10 mouse cellular contexts compared by ENCODE assay signal in genomic region chrX:143518168-143518901, GRCm38 (mm10). TPM values are rescaled to one million over a fixed set of nuclear protein-coding genes. Genes with fewer than 3 reads are reported as not detected.
DNase-seq lines count a peak whose midpoint lies in the region; ATAC-seq and TF ChIP-seq lines count a peak whose summit lies in the region.
"Had no signal": no experiment of that assay in that cellular context is flagged by ENCODE, and none has a peak within 500 bp of the region (broad histone marks: within the 10 kb centered on the region; RNA-seq: fewer than 3 reads in every experiment).

Gene Pak3, plus strand, starts transcription at chrX:143518591.

- ATAC-seq in heart, embryonic 14.5 days (ENCODE audit: insufficient number of reproducible peaks, insufficient read depth, low FRiP score, low read depth): no peak
- ATAC-seq in intestine, embryonic 16.5 days: no peak
- no peak for ATAC-seq in stomach, postnatal 0 days (ENCODE audit: low FRiP score, low TSS enrichment)

- H3K4me2 ChIP-seq in heart, embryonic 14.5 days (ENCODE audit: low read length): peak within 1 kb of the TSS; percentile 68
- H3K4me2 ChIP-seq in intestine, embryonic 16.5 days (ENCODE audit: low read depth, low read length): peak within 1 kb of the TSS; percentile 50
- H3K4me2 ChIP-seq in stomach, postnatal 0 days (replicated peaks; ENCODE audit: low read depth): peak within 1 kb of the TSS; percentile 53

- no peak for TF ChIP-seq EP300 in stomach, postnatal 0 days (optimal IDR thresholded peaks at IDR 0.05)

- no peaks in the 10 kb centered on the region for H3K9me3 ChIP-seq in heart, embryonic 14.5 days (ENCODE audit: control insufficient read depth, low read length)
- no peaks in the 10 kb centered on the region for H3K9me3 ChIP-seq in intestine, embryonic 16.5 days (ENCODE audit: control insufficient read depth, low read length)
- no peaks in the 10 kb centered on the region for H3K9me3 ChIP-seq in midbrain, embryonic 10.5 days (replicated peaks)
- no peaks in the 10 kb centered on the region for H3K9me3 ChIP-seq in stomach, postnatal 0 days (ENCODE audit: control insufficient read depth, low read length)

- no peak for TF ChIP-seq CTCF in embryonic fibroblast, embryonic 13.5 days (IDR thresholded peaks at IDR 0.05; ENCODE audit: borderline replicate concordance, insufficient read depth, low read length)
- no peak for TF ChIP-seq CTCF in stomach, postnatal 0 days (IDR thresholded peaks at IDR 0.05; ENCODE audit: low read depth)

- H3K4me1 ChIP-seq in heart, embryonic 14.5 days (ENCODE audit: control insufficient read depth in 2 of 2, insufficient read depth in 2 of 2, low read length in 2 of 2): no peaks in the 10 kb centered on the region
- H3K4me1 ChIP-seq in embryonic fibroblast, embryonic 13.5 days (ENCODE audit: control insufficient read depth, insufficient read depth, low read length): no peaks in the 10 kb centered on the region
- H3K4me1 ChIP-seq in intestine, embryonic 16.5 days (ENCODE audit: control insufficient read depth, insufficient read depth, low read length): no peaks in the 10 kb centered on the region
- peaks cover 13% of the 10 kb centered on the region for H3K4me1 ChIP-seq in midbrain, embryonic 10.5 days
- H3K4me1 ChIP-seq in stomach, postnatal 0 days (replicated peaks; ENCODE audit: control insufficient read depth, insufficient read depth): no peaks in the 10 kb centered on the region

- no peak for DNase-seq in heart, adult 11 months
- DNase-seq in adrenal gland, postnatal 10 days: peak; percentile 3
- DNase-seq in midbrain, embryonic 10.5 days (ENCODE audit: low spot score): peak; percentile 39
- DNase-seq in stomach, postnatal 0 days (ENCODE audit: low spot score): peak; percentile 14
- DNase-seq in thymus, postnatal 0 days (ENCODE audit: low spot score): no peak

- H3K36me3 ChIP-seq in heart, embryonic 14.5 days (ENCODE audit: control insufficient read depth, insufficient read depth, low read length): no peaks in the 10 kb centered on the region
- H3K36me3 ChIP-seq in intestine, embryonic 16.5 days (ENCODE audit: control insufficient read depth, insufficient read depth, low read length): no peaks in the 10 kb centered on the region
- no peaks in the 10 kb centered on the region for H3K36me3 ChIP-seq in midbrain, embryonic 10.5 days
- no peaks in the 10 kb centered on the region for H3K36me3 ChIP-seq in stomach, postnatal 0 days (ENCODE audit: control insufficient read depth, insufficient read depth, low read length)

- peak; percentile 65 for TF ChIP-seq POLR2A in embryonic fibroblast, embryonic 13.5 days (IDR thresholded peaks at IDR 0.05; ENCODE audit: low read depth, low read length)

- H3K27me3 ChIP-seq in heart, embryonic 14.5 days (ENCODE audit: control insufficient read depth, insufficient read depth, low read length): no peaks in the 10 kb centered on the region
- H3K27me3 ChIP-seq in intestine, embryonic 16.5 days (replicated peaks; ENCODE audit: control insufficient read depth, insufficient read depth, low read length): peaks cover 8% of the 10 kb centered on the region
- peaks cover 96% of the 10 kb centered on the region for H3K27me3 ChIP-seq in midbrain, embryonic 10.5 days (ENCODE audit: low read depth, poor library complexity, severe bottlenecking)
- H3K27me3 ChIP-seq in stomach, postnatal 0 days (ENCODE audit: control insufficient read depth, insufficient read depth, low read length): no peaks in the 10 kb centered on the region

- no peak within 1 kb of the TSS for H3K27ac ChIP-seq in heart, embryonic 14.5 days (replicated peaks in 1 of 2; ENCODE audit: control insufficient read depth in 1 of 2, insufficient read depth in 1 of 2, low read depth in 2 of 2, low read length in 2 of 2)
- peak within 1 kb of the TSS; percentile 54 for H3K27ac ChIP-seq in embryonic fibroblast, embryonic 13.5 days (ENCODE audit: insufficient read depth, low read length)
- H3K27ac ChIP-seq in intestine, embryonic 16.5 days (ENCODE audit: low read length): no peak within 1 kb of the TSS
- H3K27ac ChIP-seq in midbrain, embryonic 10.5 days (replicated peaks): peak within 1 kb of the TSS; percentile 87
- no peak within 1 kb of the TSS for H3K27ac ChIP-seq in stomach, postnatal 0 days (replicated peaks)

- 22% methylated on average over 23 of the region's 23 CpGs for WGBS in heart, embryonic 14.5 days
- WGBS in intestine, embryonic 16.5 days: 18% methylated on average over 23 of the region's 23 CpGs
- 17% methylated on average over 23 of the region's 23 CpGs for WGBS in midbrain, embryonic 10.5 days
- 18% methylated on average over 23 of the region's 23 CpGs for WGBS in stomach, postnatal 0 days

- H3K9ac ChIP-seq in heart, embryonic 14.5 days (ENCODE audit: low read length): peak within 1 kb of the TSS; percentile 41; the same call in 1 of the 2 replicates
- H3K9ac ChIP-seq in intestine, embryonic 16.5 days (ENCODE audit: low read depth, low read length): peak within 1 kb of the TSS; percentile 29; the same call in 1 of the 2 replicates
- H3K9ac ChIP-seq in stomach, postnatal 0 days (ENCODE audit: low read length): no peak within 1 kb of the TSS

- peak within 1 kb of the TSS; percentile 37 to 44 for H3K4me3 ChIP-seq in heart, embryonic 14.5 days (ENCODE audit: control insufficient read depth in 1 of 2, insufficient read depth in 1 of 2, low read depth in 1 of 2, low read length in 2 of 2)
- peak within 1 kb of the TSS; percentile 66 for H3K4me3 ChIP-seq in embryonic fibroblast, embryonic 13.5 days (ENCODE audit: insufficient read depth, low read length)
- peak within 1 kb of the TSS; percentile 33 for H3K4me3 ChIP-seq in intestine, embryonic 16.5 days (ENCODE audit: low read length)
- peak within 1 kb of the TSS; percentile 54 for H3K4me3 ChIP-seq in midbrain, embryonic 10.5 days
- H3K4me3 ChIP-seq in stomach, postnatal 0 days (ENCODE audit: low read depth, low read length): peak within 1 kb of the TSS; percentile 28

RNA-seq across cellular contexts. Expression of gene Pak3, which starts in this region (rescaled TPM):
- 8.2 and 10.4 TPM in 2 replicates for polyA plus RNA-seq in heart, embryonic 14.5 days (2014; fragmentation: Nextera tagmentation; extraction: Ambion mirVana)
- 10 to 100 TPM; 20.9 to 21.7 TPM for total RNA-seq in adrenal gland, postnatal 10 days (2021)
- polyA plus RNA-seq in embryonic fibroblast, embryonic 13.5 days (2011; ENCODE audit: insufficient read length, low read depth, missing spikeins): 24.8 and 31.2 TPM in 2 replicates
- 3.7 and 5.3 TPM in 2 replicates for polyA plus RNA-seq in intestine, embryonic 16.5 days (2015; fragmentation: Nextera tagmentation; extraction: Ambion mirVana)
- 41.7 and 76.9 TPM in 2 replicates for polyA plus RNA-seq in midbrain, embryonic 10.5 days (2016; fragmentation: Nextera tagmentation; extraction: Ambion mirVana)
- 2.0 TPM in 2 replicates for polyA plus RNA-seq in stomach, postnatal 0 days (2015; fragmentation: Nextera tagmentation; extraction: Ambion mirVana)
- 3.9 and 4.1 TPM in 2 replicates for polyA plus RNA-seq in thymus, postnatal 0 days (2015; fragmentation: Nextera tagmentation; extraction: Ambion mirVana)
- total RNA-seq: MEL had no signal
- polyA plus RNA-seq: liver, adult 2 months had no signal

Comparison
In these comparisons a context has a peak if more than half of its experiments do, and no peak if none do; other contexts are left out.
1. H3K27ac ChIP-seq: peak in embryonic fibroblast, embryonic 13.5 days (single experiment) and midbrain, embryonic 10.5 days (single experiment); none in heart, embryonic 14.5 days (0 of 2), intestine, embryonic 16.5 days (single experiment) and stomach, postnatal 0 days (single experiment).
2. DNase-seq: peak in adrenal gland, postnatal 10 days (single experiment), midbrain, embryonic 10.5 days (single experiment) and stomach, postnatal 0 days (single experiment); none in heart, adult 11 months (single experiment) and thymus, postnatal 0 days (single experiment).
3. Peak in every context shown above with its lines, with median percentiles within 50 percentile points of each other: H3K4me2 ChIP-seq and H3K4me3 ChIP-seq.